Mouse (Mus musculus) hindbrain, embryonic 16.5 days (tissue): ENCODE data around the gene Thada. TPM values are rescaled to one million over a fixed set of nuclear protein-coding genes. Genes with fewer than 3 reads are reported as not detected.

Experiments
- ATAC-seq: fragments of 200-750 bp; cut with Nextera tagmentation; 2 replicates; pipeline ENCODE4 v1.8.0; 2017; ENCODE audit warnings: moderate TSS enrichment, moderate library complexity
- H3K27ac ChIP-seq: fragments of 300-500 bp; sonication (generic); 2 replicates; pipeline ENCODE4 v1.5.1; 2014; ENCODE audit warnings: low read depth, mild to moderate bottlenecking, control low read depth, low read length, moderate library complexity
- H3K27me3 ChIP-seq: fragments of 300-500 bp; sonication (generic); replicated peaks from 2 replicates; pipeline ENCODE4 v1.6.1; 2014; ENCODE audit warnings: low read length; ENCODE audit not compliant: control insufficient read depth, insufficient read depth
- H3K36me3 ChIP-seq: fragments of 300-500 bp; sonication (generic); 2 replicates; pipeline ENCODE4 v1.6.1; 2014; ENCODE audit warnings: mild to moderate bottlenecking, low read length, moderate library complexity, mixed read lengths; ENCODE audit not compliant: control insufficient read depth, insufficient read depth
- H3K4me1 ChIP-seq: fragments of 300-500 bp; sonication (generic); 2 replicates; pipeline ENCODE4 v1.6.1; 2014; ENCODE audit warnings: low read depth, low read length; ENCODE audit not compliant: control insufficient read depth, insufficient read depth
- H3K4me2 ChIP-seq: fragments of 300-500 bp; sonication (generic); 2 replicates; pipeline ENCODE4 v1.6.1; 2014; ENCODE audit warnings: mild to moderate bottlenecking, low read length, control low read depth, moderate library complexity
- H3K4me3 ChIP-seq: fragments of 300-500 bp; sonication (generic); 2 replicates; pipeline ENCODE4 v1.5.1; 2014; ENCODE audit warnings: mild to moderate bottlenecking, low read length, control low read depth, moderate library complexity
- H3K9ac ChIP-seq: fragments of 300-500 bp; sonication (generic); 2 replicates; pipeline ENCODE4 v1.6.1; 2014; ENCODE audit warnings: low read depth, mild to moderate bottlenecking, control low read depth, low read length, moderate library complexity
- H3K9me3 ChIP-seq: fragments of 300-500 bp; sonication (generic); 2 replicates; pipeline ENCODE4 v1.6.1; 2014; ENCODE audit warnings: mild to moderate bottlenecking, low read length, moderate library complexity; ENCODE audit not compliant: control insufficient read depth
- WGBS: fragments of 180-500 bp; shearing (Covaris S2); extraction: QIAGEN DNeasy Blood & Tissue Kit; methylation state at CpG from one replicate; pipeline ENCODE4 v1.1.7; 2014; 5-methylcytosine and 5-hydroxymethylcytosine counted together
- polyA plus RNA-seq: library from polyadenylated mRNA; unstranded; fragments of >200 nt; fragmentation: Nextera tagmentation; extraction: Ambion mirVana; gene quantifications from 2 replicates; pipeline ENCODE4 v1.2.1, GENCODE M21; 2015

Thada gene
- polyA plus RNA-seq, 1 experiment from 2014 or later, result 5.1 TPM

DNA sequence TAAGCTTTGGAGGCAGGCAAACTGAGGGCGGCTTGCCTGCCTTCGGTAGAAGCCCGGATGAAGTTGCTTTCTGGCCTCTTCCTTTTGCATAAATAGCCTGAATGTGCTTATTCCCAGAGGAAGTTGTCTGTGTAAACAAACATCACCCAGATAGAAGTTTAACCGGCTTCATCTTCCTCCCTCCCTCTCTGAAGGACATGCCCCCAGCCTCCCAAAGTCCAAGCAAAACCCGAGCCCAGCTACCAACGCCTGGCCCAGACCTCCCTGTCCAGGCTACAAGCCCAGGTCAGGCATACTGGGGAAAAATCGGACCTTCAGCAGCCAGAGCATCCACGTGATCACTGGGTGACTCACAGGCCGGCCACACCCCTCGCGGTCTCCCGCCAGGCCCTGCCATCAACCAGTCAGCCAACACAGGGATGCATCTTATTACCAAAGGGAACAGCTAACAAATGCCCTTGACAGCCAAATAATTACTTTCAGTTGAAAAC, 282.7 kb downstream of the Thada start:
- Histone ChIP-seq H3K9ac (no peak overlapping the region), H3K4me3 (peak overlapping the region; percentile 5), H3K27ac (peak overlapping the region; percentile 49)

GRCm38 (mm10) chr17:84182311-84183271, 283.4 kb downstream of the Thada start:
- peaks cover 4% of the 10 kb centered on the region for H3K27me3 ChIP-seq
- H3K4me2 ChIP-seq, result peak overlapping the region; percentile 44
- H3K36me3 ChIP-seq, result no peaks in the 10 kb centered on the region
- no peak overlapping the region for H3K4me3 ChIP-seq
- 0 out of 2 replicates have a peak, but pooled peaks cover 6% of the 10 kb centered on the region for H3K4me1 ChIP-seq
- ATAC-seq, result no peak
- no peaks in the 10 kb centered on the region for H3K9me3 ChIP-seq
- no peak overlapping the region for H3K9ac ChIP-seq
- H3K27ac ChIP-seq, result peak overlapping the region; percentile 64
- WGBS, result 35% methylated on average over 16 of the region's 16 CpGs

More for the DNA sequence above, 282.7 kb downstream of the Thada start:
- Histone ChIP-seq H3K27me3 (peaks cover 4% of the 10 kb centered on the region), H3K4me1 (peaks cover 7% of the 10 kb centered on the region), H3K4me2 (peak overlapping the region; percentile 44), H3K9me3 (no peaks in the 10 kb centered on the region), H3K36me3 (no peaks in the 10 kb centered on the region)
- peak; percentile 25; the same call in 1 of the 2 replicates for ATAC-seq
- WGBS, result 9% methylated on average over 12 of the region's 12 CpGs

GRCm38 (mm10) chr17:84181502-84182310, 284.3 kb downstream of the Thada start:
- ATAC-seq, result no peak
- Histone ChIP-seq H3K27ac (peak overlapping the region; percentile 64), H3K36me3 (no peaks in the 10 kb centered on the region), H3K4me1 (0 out of 2 replicates have a peak, but pooled peaks cover 6% of the 10 kb centered on the region), H3K9ac (no peak overlapping the region), H3K4me2 (no peak overlapping the region), H3K27me3 (peaks cover 4% of the 10 kb centered on the region), H3K9me3 (no peaks in the 10 kb centered on the region), H3K4me3 (no peak overlapping the region)
- 67% methylated on average over 18 of the region's 18 CpGs for WGBS

- Histone ChIP-seq H3K4me3 (no peak overlapping the region), H3K27me3 (peaks cover 4% of the 10 kb centered on the region), H3K27ac (0 out of 2 replicates have a peak overlapping the region, but pooled peaks have one; percentile 24), H3K4me1 (0 out of 2 replicates have a peak, but pooled peaks cover 4% of the 10 kb centered on the region), H3K4me2 (no peak overlapping the region), H3K9ac (no peak overlapping the region), H3K9me3 (no peaks in the 10 kb centered on the region), H3K36me3 (no peaks in the 10 kb centered on the region)
- WGBS, result 40% methylated on average over 11 of the region's 11 CpGs
- no peak for ATAC-seq
Measured at GRCm38 (mm10) chr17:84180715-84181501, 285.1 kb downstream of the Thada start.

GRCm38 (mm10) chr17:84179973-84180365, 286.0 kb downstream of the Thada start:
- Histone ChIP-seq H3K4me2 (no peak overlapping the region), H3K4me3 (no peak overlapping the region), H3K9me3 (peaks cover 4% of the 10 kb centered on the region), H3K27me3 (no peaks in the 10 kb centered on the region; the same call in 1 of the 2 replicates), H3K36me3 (no peaks in the 10 kb centered on the region), H3K4me1 (no peaks in the 10 kb centered on the region), H3K9ac (no peak overlapping the region), H3K27ac (no peak overlapping the region)
- 88% methylated on average over 4 of the region's 4 CpGs for WGBS
- ATAC-seq, result no peak

GRCm38 (mm10) chr17:84179026-84179972, 286.7 kb downstream of the Thada start:
- Histone ChIP-seq H3K36me3 (no peaks in the 10 kb centered on the region), H3K4me3 (no peak overlapping the region), H3K4me2 (no peak overlapping the region)

DNA sequence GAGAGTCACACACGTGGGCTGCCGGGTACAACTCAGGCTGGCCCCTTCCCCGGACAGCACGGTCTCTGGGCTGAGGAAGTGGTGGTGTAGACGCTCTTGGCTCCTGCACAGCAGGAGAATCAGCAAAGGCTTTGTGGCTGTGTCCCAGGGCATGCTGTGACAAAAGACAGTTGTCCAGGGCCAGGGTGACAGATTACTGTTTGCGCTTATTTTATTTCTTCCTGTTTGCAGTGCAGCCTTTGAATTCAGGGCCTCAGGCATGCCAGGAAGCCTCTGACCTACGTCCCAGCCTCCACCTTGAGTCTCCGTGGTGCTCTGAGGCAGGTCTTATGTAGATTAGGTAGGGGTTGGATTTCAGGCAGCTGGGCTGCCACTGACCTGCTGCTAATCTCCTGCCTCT, 288.5 kb downstream of the Thada start:
- Histone ChIP-seq H3K4me1 (no peaks in the 10 kb centered on the region), H3K4me3 (no peak overlapping the region), H3K36me3 (no peaks in the 10 kb centered on the region), H3K27me3 (no peaks in the 10 kb centered on the region), H3K27ac (no peak overlapping the region), H3K9ac (no peak overlapping the region), H3K9me3 (peaks cover 4% of the 10 kb centered on the region), H3K4me2 (no peak overlapping the region)
- WGBS, result 11% methylated on average over 8 of the region's 8 CpGs
- no peak for ATAC-seq

More at GRCm38 (mm10) chr17:84179026-84179972, 286.7 kb downstream of the Thada start:
- 90% methylated on average over 17 of the region's 17 CpGs for WGBS
- Histone ChIP-seq H3K9me3 (peaks cover 4% of the 10 kb centered on the region), H3K27ac (no peak overlapping the region), H3K4me1 (no peaks in the 10 kb centered on the region), H3K9ac (no peak overlapping the region), H3K27me3 (no peaks in the 10 kb centered on the region; the same call in 1 of the 2 replicates)
- ATAC-seq, result no peak

DNA sequence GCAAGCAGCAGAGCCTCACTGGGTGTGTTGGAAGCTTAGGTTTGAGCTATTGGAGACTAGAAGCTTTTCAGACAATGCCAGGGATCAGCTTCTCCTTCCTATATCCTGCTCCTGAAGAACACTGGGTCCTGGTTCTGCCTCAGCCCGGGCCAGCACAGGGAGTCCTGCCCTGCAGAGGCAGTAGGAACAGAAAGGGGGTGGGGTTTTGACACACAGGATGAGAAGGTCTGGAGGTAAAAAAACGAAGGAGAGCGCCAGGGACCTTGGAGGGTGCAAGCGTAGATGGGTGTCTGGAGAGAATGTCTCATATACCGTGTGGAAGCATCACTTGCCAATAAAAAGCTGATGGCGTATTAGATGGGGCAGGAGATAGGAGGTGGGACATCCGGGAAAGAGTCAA, 289.6 kb downstream of the Thada start:
- Histone ChIP-seq H3K27ac (no peak overlapping the region), H3K4me1 (no peaks in the 10 kb centered on the region), H3K4me3 (no peak overlapping the region), H3K4me2 (no peak overlapping the region), H3K27me3 (no peaks in the 10 kb centered on the region), H3K9ac (no peak overlapping the region), H3K36me3 (no peaks in the 10 kb centered on the region), H3K9me3 (peaks cover 4% of the 10 kb centered on the region)
- ATAC-seq, result no peak
- whole genome bisulfite sequencing, result 94% methylated on average over 7 of the region's 7 CpGs
